Mouse (Mus musculus): ENCODE measurements around the gene Zfp948. TPM values are rescaled to one million over a fixed set of nuclear protein-coding genes. Genes with fewer than 3 reads are reported as not detected.

Gene Zfp948
- polyA plus RNA-seq (2012; rRNA removed), result 1.4 and 2.4 TPM in 2 replicates

- peak; percentile 91 for DNase-seq (ENCODE audit: low read depth, low spot score)
- 2% methylated on average over 29 of the region's 29 CpGs for WGBS
Measured at GRCm38 (mm10) chr17:21566728-21567349, at the start of gene Zfp948. TSS of gene Zfp948 (plus strand) at chr17:21567008.

DNA sequence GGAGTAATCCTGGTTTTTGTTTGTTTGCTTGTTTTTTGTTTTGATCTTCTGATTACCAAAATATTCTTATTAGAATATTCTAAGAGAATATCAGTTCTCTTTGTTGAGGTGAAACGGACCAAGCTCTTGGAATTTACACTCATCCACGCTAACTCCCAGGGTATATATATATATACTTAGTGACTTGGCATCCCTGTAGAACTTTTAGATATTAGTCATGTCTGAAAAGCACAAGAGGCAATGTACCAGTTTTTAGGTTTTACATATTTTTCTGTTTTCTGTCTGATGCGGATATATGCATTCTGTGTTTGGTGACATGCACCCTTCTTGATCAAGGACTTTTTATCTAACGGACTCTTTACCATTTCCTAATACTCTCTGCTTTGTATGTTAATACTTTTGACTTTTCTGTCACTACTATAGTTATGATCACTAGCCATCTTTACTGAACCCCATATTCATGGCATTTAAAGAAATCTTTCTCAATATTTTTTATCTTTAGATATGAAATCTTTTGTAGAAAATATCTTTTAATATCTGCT is 49.6 kb upstream of the Zfp948 start:
- WGBS, result 17% methylated on average over 4 of the region's 4 CpGs
- DNase-seq (ENCODE audit: low read depth, low spot score), result no peak

DNA sequence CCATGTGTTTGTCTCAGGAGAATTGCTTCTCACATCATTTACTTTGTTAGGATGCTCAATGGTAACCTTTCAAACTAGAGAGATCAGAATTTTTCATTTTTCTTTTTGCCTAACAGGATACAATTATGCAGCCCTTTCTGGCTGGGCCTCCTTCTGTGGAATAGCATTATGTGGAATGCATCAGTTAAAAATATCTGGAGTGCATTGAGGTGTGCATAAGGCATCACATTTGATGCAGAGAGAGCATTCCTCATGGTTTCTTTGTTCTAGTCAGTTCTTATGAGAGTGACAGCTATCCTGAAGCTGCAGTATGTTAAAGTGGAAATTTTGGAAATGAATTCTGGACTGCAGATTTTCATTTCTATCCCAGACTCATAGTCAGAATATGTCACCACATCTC is 40.5 kb upstream of the Zfp948 start:
- no peak for DNase-seq (ENCODE audit: low read depth, low spot score)

DNA sequence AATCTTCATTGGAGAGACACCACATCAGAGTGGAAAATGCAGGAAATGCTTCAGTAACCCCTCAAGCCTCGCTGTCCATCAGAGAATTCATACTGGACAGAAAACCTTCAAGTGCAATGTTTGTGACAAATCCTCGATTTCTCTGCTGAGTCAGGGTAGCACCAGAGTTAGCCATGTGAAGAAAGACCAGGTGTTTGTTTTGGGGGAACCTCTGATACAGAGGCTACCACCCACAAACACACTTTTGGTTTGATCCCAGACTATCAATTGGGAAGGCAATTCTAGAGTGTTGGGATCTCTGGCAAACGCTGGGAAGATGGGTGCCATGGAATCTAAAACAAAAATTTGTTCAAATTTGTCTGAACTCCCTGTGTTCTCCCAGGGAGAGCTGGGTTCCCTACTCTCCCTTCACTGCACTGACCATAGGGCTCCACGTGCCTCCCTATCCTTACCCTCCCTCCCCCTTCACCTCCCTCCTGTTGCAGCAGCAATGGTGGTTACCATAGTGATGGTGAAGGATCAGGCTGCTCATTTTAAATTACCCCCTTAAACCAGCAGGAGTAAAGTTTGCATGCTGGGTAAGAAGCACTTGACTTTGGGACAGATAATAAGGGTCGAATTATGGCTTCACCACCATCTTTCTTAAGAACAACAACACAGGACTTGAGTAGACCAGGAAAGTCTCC is 36.0 kb upstream of the Zfp948 start:
- DNase-seq (ENCODE audit: low read depth, low spot score), result no peak

GRCm38 (mm10) chr17:21531621-21532020 is 35.2 kb upstream of the Zfp948 start:
- 32% methylated on average over 5 of the region's 5 CpGs for WGBS
- DNase-seq (ENCODE audit: low read depth, low spot score), result no peak

More for the DNA sequence above, 36.0 kb upstream of the Zfp948 start:
- WGBS, result 73% methylated on average over 5 of the region's 5 CpGs

GRCm38 (mm10) chr17:21532101-21532951 is 34.5 kb upstream of the Zfp948 start:
- under 1% methylated on average over 54 of the region's 54 CpGs for WGBS
- no peak for DNase-seq (ENCODE audit: low read depth, low spot score)

DNA sequence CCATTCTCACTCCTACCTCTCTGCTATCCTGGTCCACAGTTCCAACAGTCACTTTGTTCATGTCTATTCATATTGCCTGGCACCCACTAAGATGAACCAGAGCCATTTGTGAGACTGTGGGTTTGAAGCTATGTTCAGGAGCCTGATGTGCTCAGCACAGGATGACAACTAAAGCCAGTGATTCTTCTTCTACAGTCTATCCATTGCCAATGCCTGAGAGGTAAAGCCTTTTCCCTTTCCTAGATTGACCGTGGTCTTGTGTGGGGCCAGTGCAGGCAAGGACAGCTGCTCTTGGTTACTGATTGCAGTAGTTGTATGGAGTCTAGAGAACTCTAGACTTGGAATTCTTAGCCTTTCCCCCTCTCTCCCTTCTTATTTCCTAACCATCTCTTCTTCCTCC is 32.8 kb upstream of the Zfp948 start:
- no peak for DNase-seq (ENCODE audit: low read depth, low spot score)
- WGBS, result 93% methylated on average over 1 of the region's 1 CpGs

GRCm38 (mm10) chr17:21534460-21535095 is 32.2 kb upstream of the Zfp948 start:
- peak; percentile 84 for DNase-seq (ENCODE audit: low read depth, low spot score)
- 13% methylated on average over 4 of the region's 4 CpGs for WGBS

- 3% methylated on average over 21 of the region's 21 CpGs for WGBS
Measured at GRCm38 (mm10) chr17:21535096-21536001, 31.5 kb upstream of the Zfp948 start, which contains the start of gene Zfp52. TSS of gene Zfp52 (plus strand) at chr17:21535539.

DNA sequence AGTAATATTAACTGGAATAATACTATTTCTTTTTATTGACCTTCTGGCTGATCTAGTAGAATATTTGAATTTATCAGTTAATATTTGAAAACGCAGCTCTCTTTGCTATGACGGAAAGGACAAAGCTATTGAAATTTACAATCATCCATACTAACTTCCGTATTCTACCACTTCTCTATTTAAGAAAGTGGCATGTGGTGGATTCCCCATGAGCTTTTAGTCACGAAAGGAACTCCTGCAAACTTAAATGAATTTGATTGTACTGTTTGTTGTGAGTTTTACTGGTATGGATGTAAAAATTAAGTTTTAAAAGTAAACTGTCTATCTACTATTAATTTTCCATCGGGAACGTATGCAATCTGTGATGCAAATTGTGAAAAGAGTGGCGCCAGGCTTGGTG is 30.7 kb upstream of the Zfp948 start:
- no peak for DNase-seq (ENCODE audit: low read depth, low spot score)
- 53% methylated on average over 7 of the region's 7 CpGs for WGBS

More at GRCm38 (mm10) chr17:21535096-21536001, 31.5 kb upstream of the Zfp948 start, which contains the start of gene Zfp52:
- no peak for DNase-seq (ENCODE audit: low read depth, low spot score)

- no peak for DNase-seq (ENCODE audit: low read depth, low spot score)
Measured at GRCm38 (mm10) chr17:21536676-21537075, 30.1 kb upstream of the Zfp948 start.

GRCm38 (mm10) chr17:21557831-21558230 is 9.0 kb upstream of the Zfp948 start:
- no peak for DNase-seq (ENCODE audit: low read depth, low spot score)
- 85% methylated on average over 2 of the region's 2 CpGs for WGBS

More at GRCm38 (mm10) chr17:21536676-21537075, 30.1 kb upstream of the Zfp948 start:
- WGBS, result 63% methylated on average over 2 of the region's 2 CpGs

DNA sequence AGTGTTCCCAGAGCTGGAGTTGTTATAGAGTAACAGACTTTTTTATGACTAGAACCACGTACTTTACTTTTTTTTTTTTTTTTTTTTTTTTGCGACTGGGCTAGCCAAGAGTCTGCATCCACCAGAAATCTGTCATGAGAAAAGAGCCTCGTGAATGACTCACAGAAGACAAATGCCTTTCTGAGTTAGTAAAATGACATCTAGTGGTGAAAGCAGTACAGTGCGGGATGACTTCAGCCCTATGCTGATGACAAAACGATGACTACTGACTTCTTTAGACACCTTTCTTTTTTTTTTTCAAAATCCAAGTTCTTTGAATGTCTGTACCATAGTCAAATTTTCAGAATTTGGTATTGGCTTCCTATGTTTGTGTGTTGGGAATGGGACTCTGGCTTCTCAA is 588 bp upstream of the Zfp948 start:
- peak; percentile 47 for DNase-seq (ENCODE audit: low read depth, low spot score)
- WGBS, result under 1% methylated on average over 5 of the region's 5 CpGs

DNA sequence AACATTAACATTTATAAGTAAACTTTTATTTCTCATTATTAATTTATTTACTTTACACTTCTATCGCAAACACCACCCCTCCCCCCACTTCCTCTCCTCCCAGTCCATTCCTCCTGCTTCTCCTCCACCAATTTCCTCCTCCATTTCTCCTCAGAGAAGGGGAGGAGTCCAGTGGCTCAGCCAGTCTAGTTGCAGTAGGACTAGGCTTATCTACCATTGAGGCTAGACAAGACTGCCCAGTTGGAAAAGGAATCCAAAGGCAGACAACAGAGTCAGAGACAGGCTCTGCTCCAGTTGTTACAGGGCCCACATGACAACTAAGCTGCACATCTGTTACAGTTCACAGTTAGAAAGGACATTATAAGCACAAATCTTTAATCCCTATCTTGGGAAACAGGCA is 888 bp downstream of the Zfp948 start:
- WGBS, result 3% methylated on average over 1 of the region's 1 CpGs
- DNase-seq (ENCODE audit: low read depth, low spot score), result peak; percentile 29

DNA sequence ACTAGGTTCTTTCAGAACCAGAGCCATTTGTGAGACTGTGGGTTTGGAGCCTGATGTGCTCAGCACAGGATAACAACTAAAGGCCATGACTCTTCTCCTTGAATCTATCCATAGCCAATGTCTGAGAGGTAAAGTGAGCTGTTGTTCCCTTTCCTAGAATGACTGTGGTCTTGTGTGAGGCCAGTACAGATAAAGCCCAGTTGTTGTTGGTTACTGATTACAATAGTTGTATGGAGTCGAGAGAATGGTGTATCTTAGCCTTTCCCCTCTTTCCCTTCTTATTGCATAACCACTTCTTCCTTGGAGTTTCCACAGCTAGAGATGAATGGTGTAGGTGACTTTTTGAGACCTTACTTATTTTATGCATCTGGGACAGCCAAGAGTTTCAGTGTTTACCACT is 12.3 kb downstream of the Zfp948 start:
- DNase-seq (ENCODE audit: low read depth, low spot score), result no peak
- 47% methylated on average over 1 of the region's 1 CpGs for WGBS

- WGBS, result 30% methylated on average over 5 of the region's 5 CpGs
- DNase-seq (ENCODE audit: low read depth, low spot score), result peak; percentile 35
Measured at GRCm38 (mm10) chr17:21579493-21580175, 12.8 kb downstream of the Zfp948 start.

DNA sequence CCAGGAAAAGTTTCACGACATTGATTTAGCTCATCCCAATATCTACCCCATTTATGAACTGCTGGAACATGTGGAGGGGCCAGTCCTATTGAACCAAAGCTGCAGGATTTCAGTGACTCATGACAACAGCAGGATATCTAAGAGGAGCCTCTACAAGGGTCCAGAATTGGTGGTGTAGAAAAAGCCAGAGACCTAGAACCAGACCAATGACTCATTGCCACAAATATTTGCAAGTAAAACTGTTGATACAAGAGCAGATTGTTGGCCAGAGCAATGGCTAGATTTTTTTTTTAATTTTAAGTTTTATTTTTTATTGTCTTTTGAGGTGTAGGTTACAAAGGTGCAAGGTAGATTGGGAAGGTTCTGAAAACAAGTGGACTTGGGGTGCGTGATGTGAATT is 18.7 kb downstream of the Zfp948 start:
- no peak for DNase-seq (ENCODE audit: low read depth, low spot score)
- 98% methylated on average over 2 of the region's 2 CpGs for WGBS

- DNase-seq (ENCODE audit: low read depth, low spot score), result no peak
- WGBS, result 76% methylated on average over 3 of the region's 3 CpGs
Measured at GRCm38 (mm10) chr17:21616356-21616755, 49.5 kb downstream of the Zfp948 start.

Data from large intestine, adult 2 months (tissue).